Mouse (Mus musculus) myocyte (in vitro differentiated cells): ENCODE results near the gene Fgf11. TPM values are rescaled to one million over a fixed set of nuclear protein-coding genes. Genes with fewer than 3 reads are reported as not detected.

ENCODE experiments used
- H3K27me3 ChIP-seq: one replicate; pipeline ENCODE4 v1.6.1; 2011; ENCODE audit not compliant: control insufficient read depth, insufficient read depth, insufficient read length
- H3K36me3 ChIP-seq: one replicate; pipeline ENCODE4 v1.6.1; 2011; ENCODE audit not compliant: control insufficient read depth, insufficient read depth
- H3K4me2 ChIP-seq: one replicate; pipeline ENCODE4 v1.6.1; 2011; ENCODE audit warnings: low read depth, control low read depth
- H3K4me3 ChIP-seq: one replicate; pipeline ENCODE4 v1.5.1; 2011; ENCODE audit warnings: mild to moderate bottlenecking, control low read depth, moderate library complexity
- H3K79me2 ChIP-seq: one replicate; pipeline ENCODE4 v1.6.1; 2011; ENCODE audit not compliant: control insufficient read depth, insufficient read depth
- H3ac ChIP-seq: one replicate; pipeline ENCODE4 v1.6.1; 2011; ENCODE audit not compliant: control insufficient read depth, insufficient read length
- CEBPB ChIP-seq: IDR thresholded peaks from 2 replicates; pipeline ENCODE4 v1.6.1; 2011; ENCODE audit warnings: mild to moderate bottlenecking, moderate library complexity; ENCODE audit not compliant: poor library complexity, insufficient read depth, severe bottlenecking
- E2F4 ChIP-seq: IDR thresholded peaks from one replicate; pipeline ENCODE4 v1.6.1; 2011; ENCODE audit warnings: mild to moderate bottlenecking, control low read depth, moderate library complexity; ENCODE audit not compliant: insufficient read depth
- MAX ChIP-seq: IDR thresholded peaks from one replicate; pipeline ENCODE4 v1.6.1; 2011; ENCODE audit warnings: low read depth, mild to moderate bottlenecking, control low read depth
- MYOD1 ChIP-seq, 3 experiments: IDR thresholded peaks; one replicate each; pipeline ENCODE4 v1.6.1; 2011; ENCODE audit warnings: control low read depth in 2 of 3, low read depth in 2 of 3, mild to moderate bottlenecking in 2 of 3, moderate library complexity in 1 of 3; ENCODE audit not compliant: insufficient read length in 2 of 3, control insufficient read depth in 1 of 3
- MYOG ChIP-seq, 3 experiments: IDR thresholded peaks; one replicate each; pipeline ENCODE4 v1.6.1; 2011; ENCODE audit warnings: control low read depth in 2 of 3, low read depth in 2 of 3, mild to moderate bottlenecking in 2 of 3; ENCODE audit not compliant: insufficient read length in 2 of 3, control insufficient read depth in 1 of 3, insufficient read depth in 1 of 3
- POLR2A ChIP-seq: IDR thresholded peaks from one replicate; pipeline ENCODE4 v1.6.1; 2011; ENCODE audit warnings: low read depth, mild to moderate bottlenecking, control low read depth, moderate library complexity; ENCODE audit not compliant: insufficient read length
- POLR2AphosphoS2 ChIP-seq: IDR thresholded peaks from one replicate; pipeline ENCODE4 v1.6.1; 2011; ENCODE audit warnings: low read depth, control low read depth; ENCODE audit not compliant: insufficient read length
- REST ChIP-seq: IDR thresholded peaks from one replicate; pipeline ENCODE4 v1.6.1; 2011; ENCODE audit warnings: mild to moderate bottlenecking, control low read depth, moderate library complexity; ENCODE audit not compliant: insufficient read depth, insufficient read length
- SRF ChIP-seq: IDR thresholded peaks from one replicate; pipeline ENCODE4 v1.6.1; 2011; ENCODE audit warnings: low read depth; ENCODE audit not compliant: control insufficient read depth, insufficient read length
- TCF12 ChIP-seq: IDR thresholded peaks from one replicate; pipeline ENCODE4 v1.6.1; 2011; ENCODE audit warnings: mild to moderate bottlenecking, control low read depth; ENCODE audit not compliant: poor library complexity, insufficient read depth, severe bottlenecking
- TCF3 ChIP-seq: IDR thresholded peaks from one replicate; pipeline ENCODE4 v1.6.1; 2011; ENCODE audit warnings: low read depth, control low read depth; ENCODE audit not compliant: insufficient read length
- USF1 ChIP-seq: IDR thresholded peaks from one replicate; pipeline ENCODE4 v1.6.1; 2011; ENCODE audit warnings: low read depth, mild to moderate bottlenecking, control low read depth, moderate library complexity
- polyA plus RNA-seq: library from polyadenylated mRNA; unstranded; fragments of >200 nt; fragmentation: generic; extraction: Trizol; gene quantifications from one replicate; pipeline ENCODE4 v1.2.1, GENCODE M21; 2012; ENCODE audit warnings: missing spikeins

Fgf11 gene
- polyA plus RNA-seq, 1 experiment = 17.5 TPM

GRCm38 (mm10) chr11:69818365-69818764 lies 16.7 kb upstream of the Fgf11 start, which contains the start of gene Spem2:
TSS of gene Spem2 (minus strand) at chr11:69818465.
- no peaks in the 10 kb centered on the region for H3K36me3 ChIP-seq
- no peak within 1 kb of the TSS for H3ac ChIP-seq
- H3K4me3 ChIP-seq = no peak within 1 kb of the TSS
- no peaks in the 10 kb centered on the region for H3K27me3 ChIP-seq
- no peak within 1 kb of the TSS for H3K4me2 ChIP-seq
- no peaks in the 10 kb centered on the region for H3K79me2 ChIP-seq
- TF ChIP-seq POLR2A (no peak), TCF3 (no peak), MYOD1 (IDR thresholded peaks at IDR 0.05; ENCODE audit: control insufficient read depth in 1 of 3, insufficient read length in 2 of 3, low read depth in 2 of 3) (no peak), CEBPB (no peak), MAX (no peak), REST (no peak), MYOG (IDR thresholded peaks at IDR 0.05; ENCODE audit: control insufficient read depth in 1 of 3, insufficient read depth in 1 of 3, insufficient read length in 2 of 3, low read depth in 2 of 3) (no peak), USF1 (no peak), POLR2AphosphoS2 (no peak), SRF (no peak), E2F4 (no peak), TCF12 (no peak)

GRCm38 (mm10) chr11:69816520-69816919 lies 14.9 kb upstream of the Fgf11 start:
- Histone ChIP-seq H3K27me3 (no peaks in the 10 kb centered on the region), H3K79me2 (no peaks in the 10 kb centered on the region), H3ac (no peak overlapping the region), H3K36me3 (no peaks in the 10 kb centered on the region), H3K4me2 (no peak overlapping the region), H3K4me3 (no peak overlapping the region)
- TF ChIP-seq MYOG (IDR thresholded peaks at IDR 0.05; ENCODE audit: control insufficient read depth in 1 of 3, insufficient read depth in 1 of 3, insufficient read length in 2 of 3, low read depth in 2 of 3) (no peak), POLR2A (no peak), E2F4 (no peak), POLR2AphosphoS2 (no peak)

GRCm38 (mm10) chr11:69815155-69815554 lies 13.5 kb upstream of the Fgf11 start, which contains the start of gene Gm39566:
TSS of gene Gm39566 (minus strand) at chr11:69815298.
- Histone ChIP-seq H3K36me3 (no peaks in the 10 kb centered on the region), H3K27me3 (no peaks in the 10 kb centered on the region)

GRCm38 (mm10) chr11:69810280-69810679 lies 8.6 kb upstream of the Fgf11 start:
- H3K36me3 ChIP-seq = no peaks in the 10 kb centered on the region
- no peaks in the 10 kb centered on the region for H3K79me2 ChIP-seq
- no peaks in the 10 kb centered on the region for H3K27me3 ChIP-seq
- no peak overlapping the region for H3K4me2 ChIP-seq
- TF ChIP-seq POLR2A = no peak
- no peak overlapping the region for H3K4me3 ChIP-seq
- no peak overlapping the region for H3ac ChIP-seq

More at GRCm38 (mm10) chr11:69815155-69815554, 13.5 kb upstream of the Fgf11 start, which contains the start of gene Gm39566:
- no peak within 1 kb of the TSS for H3K4me3 ChIP-seq
- no peak for TF ChIP-seq MAX
- no peak for TF ChIP-seq POLR2A
- no peak for TF ChIP-seq CEBPB
- no peak for TF ChIP-seq E2F4
- no peak for TF ChIP-seq REST
- H3K79me2 ChIP-seq = no peaks in the 10 kb centered on the region
- no peak within 1 kb of the TSS for H3ac ChIP-seq
- H3K4me2 ChIP-seq = no peak within 1 kb of the TSS

- H3K36me3 ChIP-seq = no peaks in the 10 kb centered on the region
- TF ChIP-seq MYOG (IDR thresholded peaks at IDR 0.05; ENCODE audit: control insufficient read depth in 1 of 3, insufficient read depth in 1 of 3, insufficient read length in 2 of 3, low read depth in 2 of 3) (no peak), MAX (no peak), REST (no peak), POLR2A (no peak), MYOD1 (IDR thresholded peaks at IDR 0.05; ENCODE audit: control insufficient read depth in 1 of 3, insufficient read length in 2 of 3, low read depth in 2 of 3) (no peak), CEBPB (no peak), E2F4 (no peak), POLR2AphosphoS2 (no peak), USF1 (no peak), TCF12 (no peak), SRF (no peak), TCF3 (no peak)
- H3K27me3 ChIP-seq = no peaks in the 10 kb centered on the region
- no peak overlapping the region for H3K4me3 ChIP-seq
- H3K79me2 ChIP-seq = no peaks in the 10 kb centered on the region
- no peak overlapping the region for H3ac ChIP-seq
- H3K4me2 ChIP-seq = no peak overlapping the region
Observed at GRCm38 (mm10) chr11:69807641-69808040, 6.0 kb upstream of the Fgf11 start.

- Histone ChIP-seq H3K4me3 (no peak overlapping the region), H3K27me3 (no peaks in the 10 kb centered on the region), H3ac (no peak overlapping the region), H3K4me2 (no peak overlapping the region), H3K36me3 (no peaks in the 10 kb centered on the region), H3K79me2 (no peaks in the 10 kb centered on the region)
- TF ChIP-seq SRF (no peak), TCF3 (no peak), POLR2AphosphoS2 (no peak), E2F4 (no peak), POLR2A (no peak), TCF12 (no peak)
Observed at GRCm38 (mm10) chr11:69806378-69806777, 4.7 kb upstream of the Fgf11 start.
